ENCODE assay signal across 9 mouse cellular contexts in genomic region chr15:95725866-95726265, GRCm38 (mm10).
DNase-seq lines count a peak whose midpoint lies in the region; ATAC-seq and TF ChIP-seq lines count a peak whose summit lies in the region.
"Had no signal": no experiment of that assay in that cellular context is flagged by ENCODE, and none has a peak within 500 bp of the region (broad histone marks: within the 10 kb centered on the region; RNA-seq: fewer than 3 reads in every experiment).

No protein-coding gene starts in this region.

- no peak overlapping the region for H3K4me2 ChIP-seq in kidney, postnatal 0 days (ENCODE audit: low read length)
- no peak overlapping the region for H3K4me2 ChIP-seq in liver, embryonic 13.5 days
- H3K4me2 ChIP-seq: limb, embryonic 12.5 days had no signal

- no peaks in the 10 kb centered on the region for H3K27me3 ChIP-seq in kidney, postnatal 0 days (ENCODE audit: insufficient read depth, low read length)
- no peaks in the 10 kb centered on the region for H3K27me3 ChIP-seq in liver, embryonic 13.5 days
- H3K27me3 ChIP-seq: limb, embryonic 12.5 days had no signal

- peak; percentile 81 for TF ChIP-seq CTCF in kidney, postnatal 0 days (IDR thresholded peaks at IDR 0.05; ENCODE audit: low read depth)

- no peak overlapping the region for H3K27ac ChIP-seq in kidney, postnatal 0 days
- no peak overlapping the region for H3K27ac ChIP-seq in liver, embryonic 13.5 days
- H3K27ac ChIP-seq: limb, embryonic 12.5 days had no signal

- H3K4me3 ChIP-seq in kidney, postnatal 0 days (replicated peaks; ENCODE audit: low read depth, low read length) = no peak overlapping the region
- H3K4me3 ChIP-seq in liver, embryonic 13.5 days (replicated peaks) = no peak overlapping the region
- H3K4me3 ChIP-seq: limb, embryonic 12.5 days had no signal

- WGBS in kidney, postnatal 0 days = 36% methylated on average over 11 of the region's 11 CpGs
- WGBS in liver, embryonic 13.5 days (ENCODE audit: insufficient replicate concordance) = 30% methylated on average over 11 of the region's 11 CpGs

- no peaks in the 10 kb centered on the region for H3K9me3 ChIP-seq in kidney, postnatal 0 days (replicated peaks; ENCODE audit: low read length)
- no peaks in the 10 kb centered on the region for H3K9me3 ChIP-seq in liver, embryonic 13.5 days (replicated peaks)

- peak; percentile 72 for DNase-seq in 3T3-L1 (ENCODE audit: low read depth, low spot score)
- peak; percentile 30 for DNase-seq in Muller cell, postnatal 12 days (ENCODE audit: inconsistent ontology term)
- peak; percentile 86 to 92 for DNase-seq in cerebellum, postnatal 14 days
- DNase-seq in gonadal fat pad, adult 2 months (ENCODE audit: low read depth) = peak; percentile 91
- peak; percentile 80 for DNase-seq in kidney, postnatal 0 days (ENCODE audit: low spot score)
- DNase-seq in liver, embryonic 13.5 days = peak; percentile 41
- peak; percentile 90 to 92 for DNase-seq in right cerebral cortex, adult 2 months (ENCODE audit: low spot score in 2 of 2)
- peak; percentile 50 for DNase-seq in urinary bladder, postnatal 10 days (ENCODE audit: low spot score)

- no peaks in the 10 kb centered on the region for H3K36me3 ChIP-seq in kidney, postnatal 0 days (ENCODE audit: insufficient read depth, low read length)
- no peaks in the 10 kb centered on the region for H3K36me3 ChIP-seq in liver, embryonic 13.5 days
- H3K36me3 ChIP-seq: limb, embryonic 12.5 days had no signal

- no peak; the same call in 1 of the 2 replicates for ATAC-seq in kidney, postnatal 0 days (replicated peaks; ENCODE audit: low FRiP score, low read depth)
- no peak for ATAC-seq in liver, embryonic 13.5 days (ENCODE audit: low read depth)

- no peaks in the 10 kb centered on the region for H3K4me1 ChIP-seq in kidney, postnatal 0 days (replicated peaks; ENCODE audit: insufficient read depth, low read length)
- no peaks in the 10 kb centered on the region for H3K4me1 ChIP-seq in liver, embryonic 13.5 days (replicated peaks)

- no peak overlapping the region for H3K9ac ChIP-seq in kidney, postnatal 0 days (ENCODE audit: low read depth, low read length)
- H3K9ac ChIP-seq in liver, embryonic 13.5 days = no peak overlapping the region
- H3K9ac ChIP-seq: limb, embryonic 12.5 days had no signal

Comparison
In these comparisons a context has a peak if more than half of its experiments do, and no peak if none do; other contexts are left out.
1. DNase-seq: peak in every context shown above with its lines; median percentile 91 in gonadal fat pad, adult 2 months; 91 in right cerebral cortex, adult 2 months; 89 in cerebellum, postnatal 14 days; 80 in kidney, postnatal 0 days; 72 in 3T3-L1; 50 in urinary bladder, postnatal 10 days; 41 in liver, embryonic 13.5 days; 30 in Muller cell, postnatal 12 days.